9 mouse cellular contexts compared by ENCODE assay signal in genomic region chr12:36317820-36318135, GRCm38 (mm10). TPM values are rescaled to one million over a fixed set of nuclear protein-coding genes. Genes with fewer than 3 reads are reported as not detected.
DNase-seq lines count a peak whose midpoint lies in the region; ATAC-seq and TF ChIP-seq lines count a peak whose summit lies in the region.
"Had no signal": no experiment of that assay in that cellular context is flagged by ENCODE, and none has a peak within 500 bp of the region (broad histone marks: within the 10 kb centered on the region; RNA-seq: fewer than 3 reads in every experiment).

No protein-coding gene starts in this region.

- H3K9ac ChIP-seq in stomach, embryonic 14.5 days (replicated peaks; ENCODE audit: low read depth, low read length) = no peak overlapping the region
- H3K9ac ChIP-seq in stomach, postnatal 0 days (ENCODE audit: low read length) = no peak overlapping the region
- no peak overlapping the region for H3K9ac ChIP-seq in hindbrain, embryonic 14.5 days
- H3K9ac ChIP-seq in limb, embryonic 11.5 days (ENCODE audit: low read length) = no peak overlapping the region

- TF ChIP-seq CTCF in stomach, postnatal 0 days (IDR thresholded peaks at IDR 0.05; ENCODE audit: low read depth) = no peak

- ATAC-seq in stomach, embryonic 14.5 days (ENCODE audit: insufficient number of reproducible peaks, insufficient read depth, low FRiP score, low read depth) = no peak
- ATAC-seq in stomach, postnatal 0 days (ENCODE audit: low FRiP score, low TSS enrichment) = no peak
- no peak for ATAC-seq in hindbrain, embryonic 14.5 days (ENCODE audit: low FRiP score)
- ATAC-seq in limb, embryonic 11.5 days (ENCODE audit: insufficient number of reproducible peaks, low FRiP score, low TSS enrichment, low read depth) = no peak

- H3K4me2 ChIP-seq in stomach, embryonic 14.5 days (replicated peaks; ENCODE audit: low read depth, low read length) = peak overlapping the region; percentile 77
- H3K4me2 ChIP-seq in stomach, postnatal 0 days (replicated peaks; ENCODE audit: low read depth) = no peak overlapping the region
- H3K4me2 ChIP-seq in hindbrain, embryonic 14.5 days (replicated peaks) = peak overlapping the region; percentile 67
- H3K4me2 ChIP-seq in limb, embryonic 11.5 days (ENCODE audit: low read depth, severe bottlenecking) = peak overlapping the region; percentile 83

- no peak for TF ChIP-seq EP300 in stomach, postnatal 0 days (optimal IDR thresholded peaks at IDR 0.05)

- no peaks in the 10 kb centered on the region for H3K36me3 ChIP-seq in stomach, embryonic 14.5 days (ENCODE audit: control insufficient read depth, insufficient read depth, low read length)
- no peaks in the 10 kb centered on the region for H3K36me3 ChIP-seq in stomach, postnatal 0 days (ENCODE audit: control insufficient read depth, insufficient read depth, low read length)
- no peaks in the 10 kb centered on the region for H3K36me3 ChIP-seq in hindbrain, embryonic 14.5 days (replicated peaks; ENCODE audit: control insufficient read depth, insufficient read depth)
- no peaks in the 10 kb centered on the region for H3K36me3 ChIP-seq in limb, embryonic 11.5 days (ENCODE audit: control insufficient read depth, insufficient read depth, low read length)

- H3K27me3 ChIP-seq in stomach, embryonic 14.5 days (ENCODE audit: control insufficient read depth, insufficient read depth, low read length) = no peaks in the 10 kb centered on the region
- no peaks in the 10 kb centered on the region for H3K27me3 ChIP-seq in stomach, postnatal 0 days (ENCODE audit: control insufficient read depth, insufficient read depth, low read length)
- H3K27me3 ChIP-seq in hindbrain, embryonic 14.5 days (ENCODE audit: control insufficient read depth, insufficient read depth, low read length) = peaks cover 3% of the 10 kb centered on the region; the same call in 1 of the 2 replicates
- H3K27me3 ChIP-seq in limb, embryonic 11.5 days (ENCODE audit: control insufficient read depth, insufficient read depth, low read length) = no peaks in the 10 kb centered on the region

- no peak overlapping the region for H3K27ac ChIP-seq in stomach, embryonic 14.5 days (ENCODE audit: low read length)
- H3K27ac ChIP-seq in stomach, postnatal 0 days (replicated peaks) = no peak overlapping the region
- H3K27ac ChIP-seq in hindbrain, embryonic 14.5 days = no peak overlapping the region
- H3K27ac ChIP-seq in limb, embryonic 11.5 days (replicated peaks; ENCODE audit: low read depth, low read length) = peak overlapping the region; percentile 84
- H3K27ac ChIP-seq: left cerebral cortex, adult 2 months had no signal

- H3K9me3 ChIP-seq in stomach, embryonic 14.5 days (ENCODE audit: control insufficient read depth, low read depth, low read length) = no peaks in the 10 kb centered on the region
- H3K9me3 ChIP-seq in stomach, postnatal 0 days (ENCODE audit: control insufficient read depth, low read length) = no peaks in the 10 kb centered on the region
- H3K9me3 ChIP-seq in hindbrain, embryonic 14.5 days (ENCODE audit: control insufficient read depth, low read length) = no peaks in the 10 kb centered on the region
- H3K9me3 ChIP-seq in limb, embryonic 11.5 days (ENCODE audit: control insufficient read depth, low read length) = no peaks in the 10 kb centered on the region

- no peak overlapping the region for H3K4me3 ChIP-seq in stomach, embryonic 14.5 days (ENCODE audit: low read depth, low read length)
- no peak overlapping the region for H3K4me3 ChIP-seq in stomach, postnatal 0 days (ENCODE audit: low read depth, low read length)
- 0 out of 2 replicates have a peak overlapping the region, but pooled peaks have one; percentile 37 for H3K4me3 ChIP-seq in hindbrain, embryonic 14.5 days (replicated peaks; ENCODE audit: low read length)
- peak overlapping the region; percentile 46; the same call in 1 of the 2 replicates for H3K4me3 ChIP-seq in limb, embryonic 11.5 days (ENCODE audit: low read depth, low read length)

- DNase-seq in stomach, postnatal 0 days (ENCODE audit: low spot score) = no peak
- DNase-seq in hindbrain, embryonic 14.5 days (ENCODE audit: low spot score) = no peak
- DNase-seq in limb, embryonic 11.5 days (ENCODE audit: low spot score) = no peak
- no peak for DNase-seq in gastrocnemius, postnatal 4 days (ENCODE audit: low spot score in 2 of 2)
- no peak for DNase-seq in adrenal gland, postnatal 36 days
- no peak for DNase-seq in layer of hippocampus, adult 8-10 months (ENCODE audit: low spot score in 2 of 2)
- DNase-seq in cerebellum, postnatal 4 days (ENCODE audit: low spot score in 2 of 2) = no peak

- WGBS in stomach, embryonic 14.5 days = 23% methylated on average over 3 of the region's 3 CpGs
- WGBS in stomach, postnatal 0 days = 23% methylated on average over 3 of the region's 3 CpGs
- 18% methylated on average over 3 of the region's 3 CpGs for WGBS in hindbrain, embryonic 14.5 days
- 8% methylated on average over 3 of the region's 3 CpGs for WGBS in limb, embryonic 11.5 days

- peaks cover 5% of the 10 kb centered on the region; the same call in 1 of the 2 replicates for H3K4me1 ChIP-seq in stomach, embryonic 14.5 days (ENCODE audit: control insufficient read depth, insufficient read depth, low read length)
- no peaks in the 10 kb centered on the region for H3K4me1 ChIP-seq in stomach, postnatal 0 days (replicated peaks; ENCODE audit: control insufficient read depth, insufficient read depth)
- no peaks in the 10 kb centered on the region; the same call in 1 of the 2 replicates for H3K4me1 ChIP-seq in hindbrain, embryonic 14.5 days (replicated peaks; ENCODE audit: control insufficient read depth, insufficient read depth, low read length)
- H3K4me1 ChIP-seq in limb, embryonic 11.5 days (ENCODE audit: control insufficient read depth, insufficient read depth, low read length) = peaks cover 10% of the 10 kb centered on the region; the same call in 1 of the 2 replicates

RNA-seq across cellular contexts. Expression of gene Sostdc1, which starts 3.8 kb away (rescaled TPM):
- 7.8 and 8.3 TPM in 2 replicates for polyA plus RNA-seq in stomach, embryonic 14.5 days (2014; fragmentation: Nextera tagmentation; extraction: Ambion mirVana)
- polyA plus RNA-seq in stomach, postnatal 0 days (2015; fragmentation: Nextera tagmentation; extraction: Ambion mirVana) = 3.2 and 4.5 TPM in 2 replicates
- polyA plus RNA-seq in hindbrain, embryonic 14.5 days (2014; fragmentation: Nextera tagmentation; extraction: Ambion mirVana) = 23.7 and 32.2 TPM in 2 replicates
- 22.6 and 31.0 TPM in 2 replicates for polyA plus RNA-seq in limb, embryonic 11.5 days (2014; fragmentation: Nextera tagmentation; extraction: Ambion mirVana)
- total RNA-seq in gastrocnemius, postnatal 4 days (2021) = 10 to 100 TPM; 10.4 to 11.3 TPM
- under 1 TPM; 0.49 to 0.83 TPM for total RNA-seq in adrenal gland, postnatal 36 days (2021)
- total RNA-seq in layer of hippocampus, adult 8-10 months (2022) = 1 to 10 TPM; 1.4 to 5.2 (median 3.7) TPM

Comparison
In these comparisons a context has a peak if more than half of its experiments do, and no peak if none do; other contexts are left out.
1. H3K4me3 ChIP-seq: peak in hindbrain, embryonic 14.5 days (single experiment) and limb, embryonic 11.5 days (single experiment); none in stomach, embryonic 14.5 days (single experiment) and stomach, postnatal 0 days (single experiment).